Mouse (Mus musculus): ENCODE results near the gene Nfe2l1.
"Not testable (repeated sequence)": the region's sequence is repeated elsewhere in the genome, so short reads cannot be mapped to it uniquely, and the experiment has no call there.

The Nfe2l1 gene

DNA sequence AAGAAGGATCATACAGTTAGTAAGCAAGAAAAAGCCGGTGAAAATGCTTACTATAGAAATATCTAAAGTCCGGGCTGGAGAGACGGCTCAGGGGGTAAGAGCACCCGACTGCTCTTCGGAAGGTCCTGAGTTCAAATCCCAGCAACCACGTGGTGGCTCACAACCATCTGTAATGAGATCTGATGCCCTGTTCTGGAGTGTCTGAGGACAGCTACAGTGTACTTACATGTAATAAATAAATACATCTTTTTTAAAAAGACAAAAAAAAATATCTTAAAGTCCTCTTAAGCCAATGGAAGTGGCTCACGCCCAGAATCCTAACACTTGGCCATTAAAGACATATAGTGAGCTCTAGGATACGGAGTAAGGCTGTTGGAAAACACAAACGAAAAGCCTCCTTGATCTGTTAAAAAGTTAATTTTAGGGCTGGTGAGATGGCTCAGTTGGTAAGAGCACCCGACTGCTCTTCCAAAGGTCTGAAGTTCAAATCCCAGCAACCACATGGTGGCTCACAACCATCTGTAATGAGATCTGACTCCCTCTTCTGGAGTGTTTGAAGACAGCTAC is 51.6 kb downstream of the Nfe2l1 start:
- DNase-seq (ENCODE audit: low spot score): not testable (repeated sequence)

DNA sequence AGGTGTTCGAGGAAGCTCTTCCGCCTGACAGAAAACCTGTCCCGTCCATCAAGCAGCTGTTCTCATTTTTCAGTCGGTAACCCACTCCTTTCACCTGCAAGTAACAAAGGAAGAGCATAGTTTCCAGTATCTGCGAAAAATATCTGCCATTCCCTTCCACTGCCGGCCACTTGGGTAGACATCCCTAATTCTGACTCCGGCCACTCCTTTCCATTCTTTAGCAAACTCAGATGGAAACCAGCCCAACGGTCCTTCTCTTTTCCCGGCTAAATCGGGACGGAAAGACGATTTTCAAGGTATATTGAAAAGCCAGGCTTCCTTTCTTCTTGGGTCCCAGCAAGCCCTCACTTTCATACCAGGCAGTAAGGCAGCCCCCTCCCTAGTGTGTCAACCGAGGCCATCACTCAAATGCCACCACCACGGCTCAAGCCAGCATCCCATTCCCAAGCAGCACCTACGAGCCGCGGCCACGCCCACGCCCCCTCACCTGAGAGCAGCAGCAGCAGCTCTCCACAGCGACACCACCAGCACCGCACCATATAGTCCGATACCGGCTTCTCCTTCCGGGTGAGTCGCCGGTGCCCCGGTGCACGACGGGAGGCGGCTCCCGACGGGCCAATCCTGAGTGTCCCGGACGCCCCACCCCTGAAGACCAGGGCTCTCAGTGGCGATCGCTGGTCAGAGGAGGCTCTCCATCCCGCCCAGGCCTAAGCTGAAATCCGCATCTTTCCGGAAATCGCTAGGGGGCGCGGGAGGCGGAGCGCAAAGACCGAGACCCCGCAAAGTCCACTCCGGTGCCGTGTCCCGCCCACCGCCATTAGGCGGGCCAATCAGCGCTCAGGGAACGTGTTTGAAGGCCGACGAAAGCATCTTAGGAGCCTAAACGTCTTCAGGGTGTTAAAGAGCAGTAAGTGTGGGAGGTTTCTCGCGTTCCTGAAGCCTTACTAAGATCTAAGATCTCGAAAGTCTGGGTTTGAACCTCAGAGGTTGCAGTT is 52.5 kb downstream of the Nfe2l1 start, which contains the start of gene Snx11:
Gene Snx11 (minus strand): TSS at position 592 of the 995 bp plus-strand sequence.
- DNase-seq (ENCODE audit: low spot score): peak; percentile 97

DNA sequence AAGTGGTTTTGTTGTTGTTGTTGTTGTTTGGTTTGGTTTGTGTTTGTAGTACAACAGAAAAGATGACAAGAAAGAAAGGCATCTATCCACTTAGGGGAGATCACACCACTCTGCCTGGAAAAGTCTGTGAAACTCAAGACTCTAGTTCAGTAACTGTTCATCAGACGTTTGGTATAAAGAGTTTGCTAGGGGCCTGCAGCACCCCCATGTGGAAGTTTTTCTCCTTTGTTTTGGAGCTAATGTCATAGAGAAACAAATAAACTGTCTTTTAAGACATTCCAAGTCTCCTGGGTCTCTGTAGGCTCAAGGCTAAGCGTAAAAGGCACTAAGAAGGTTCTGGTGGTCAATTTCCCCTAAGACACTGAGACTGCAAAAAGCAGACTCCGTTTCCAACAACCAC is 53.7 kb downstream of the Nfe2l1 start:
- no peak for DNase-seq (ENCODE audit: low spot score)

DNA sequence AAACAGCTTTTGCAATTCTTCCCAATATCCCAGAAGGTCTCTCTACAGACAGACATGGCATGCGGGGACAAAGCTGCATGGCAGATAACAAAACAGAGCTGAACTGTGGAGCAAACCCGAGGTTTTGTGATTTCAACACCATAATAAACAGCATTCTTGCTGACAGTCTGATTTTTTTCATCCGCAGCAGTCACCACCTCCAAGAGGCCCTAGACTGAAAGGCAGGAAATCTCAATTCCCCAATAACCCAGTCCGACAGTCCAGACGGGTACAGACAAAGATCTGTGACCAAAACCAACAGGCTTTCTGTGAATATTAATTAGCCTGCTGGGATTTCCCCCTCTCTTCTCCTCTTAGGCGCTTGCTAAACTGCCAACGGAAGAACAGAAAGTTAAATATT is 54.1 kb downstream of the Nfe2l1 start:
- DNase-seq (ENCODE audit: low spot score): no peak

DNA sequence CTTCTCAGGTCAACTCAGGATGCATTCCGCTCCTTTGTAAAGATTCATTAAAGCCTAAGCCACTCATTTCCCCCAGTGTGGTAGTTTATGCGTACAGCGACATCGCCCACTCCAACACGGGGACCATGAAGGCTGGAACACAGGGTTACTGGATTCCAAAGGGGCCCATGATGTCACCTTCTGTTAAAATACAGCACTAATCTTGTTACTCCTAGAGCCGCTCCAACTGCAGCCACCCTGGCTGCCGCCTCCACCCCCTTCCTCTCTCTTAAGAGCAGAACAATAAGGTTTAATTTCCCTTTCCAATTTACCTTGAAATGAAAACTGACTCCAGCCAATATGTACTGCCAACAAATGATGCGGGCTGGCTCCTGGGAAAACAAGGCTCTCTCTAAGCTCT is 54.7 kb downstream of the Nfe2l1 start:
- DNase-seq (ENCODE audit: low spot score): no peak

DNA sequence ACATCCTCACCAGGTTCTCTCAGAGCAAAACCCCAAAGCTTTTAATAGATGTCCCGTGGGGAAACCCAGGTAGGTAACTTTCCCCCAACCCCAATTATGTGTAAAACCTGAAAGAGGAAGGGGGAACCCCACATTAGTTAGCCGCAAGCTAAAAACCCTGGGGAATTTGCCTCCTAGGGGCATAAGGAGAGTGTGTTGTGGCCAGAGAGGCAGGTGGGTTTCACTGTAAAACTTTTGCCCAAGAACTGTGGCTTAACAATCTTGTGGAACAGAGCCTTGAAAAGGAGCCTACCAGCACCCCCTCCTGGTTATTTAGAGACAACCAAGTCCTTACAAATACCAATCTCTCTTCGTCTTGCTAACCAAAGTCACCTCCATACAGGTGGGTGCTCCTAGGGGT is 55.2 kb downstream of the Nfe2l1 start:
- DNase-seq (ENCODE audit: low spot score): no peak

DNA sequence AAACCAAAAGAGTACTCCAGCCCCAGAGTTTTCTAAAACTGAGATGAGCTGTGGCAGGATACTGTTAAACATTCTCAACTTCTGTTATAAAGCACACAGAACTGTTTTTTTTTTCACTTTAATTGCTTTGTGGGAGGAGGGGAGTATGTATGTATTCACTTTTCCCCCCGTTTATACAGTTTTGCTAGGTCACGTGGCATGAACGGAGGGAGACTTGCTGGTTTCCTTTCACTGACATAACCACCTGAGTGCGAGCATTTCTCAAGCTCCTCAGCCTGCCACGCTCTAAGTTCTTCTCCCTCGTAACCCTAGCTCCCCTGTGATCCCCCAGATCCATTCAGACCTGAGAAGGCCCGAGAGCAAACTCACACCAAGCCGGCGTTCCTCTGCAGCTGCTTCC is 57.4 kb downstream of the Nfe2l1 start:
- no peak for DNase-seq (ENCODE audit: low spot score)

DNA sequence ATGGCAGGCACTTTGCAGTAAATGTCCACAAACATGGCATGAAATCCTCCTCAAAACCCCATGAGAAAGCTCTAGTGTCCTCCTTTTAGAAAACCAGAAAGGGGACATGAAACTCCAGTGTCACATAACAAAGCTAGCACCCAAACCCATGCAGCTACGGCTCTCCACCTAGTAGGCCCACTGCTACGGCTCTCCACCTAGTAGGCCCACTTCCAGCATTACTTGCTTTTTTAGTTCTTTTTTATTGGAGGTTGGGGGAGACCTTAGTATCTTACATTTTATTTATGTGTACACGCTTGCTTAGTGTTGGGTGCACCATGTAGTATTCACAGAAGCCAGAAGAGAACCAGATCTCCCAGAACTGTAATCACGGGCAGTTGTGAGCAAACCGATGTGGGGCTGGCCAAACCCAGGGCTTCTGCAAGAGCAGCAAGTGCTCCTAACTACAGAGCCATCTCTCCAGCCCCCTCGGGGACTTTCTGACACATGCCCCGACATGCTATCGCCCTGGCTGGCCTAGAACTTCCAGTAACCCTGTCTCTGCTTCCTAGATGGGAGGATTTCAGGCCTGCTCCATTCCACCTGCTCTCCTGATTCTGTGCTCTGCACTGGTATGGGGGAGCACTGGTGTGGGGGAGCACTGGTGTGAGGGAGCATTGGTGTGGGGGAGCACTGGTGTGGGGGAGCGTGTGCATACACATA is 58.3 kb downstream of the Nfe2l1 start:
- no peak for DNase-seq (ENCODE audit: low spot score)

DNA sequence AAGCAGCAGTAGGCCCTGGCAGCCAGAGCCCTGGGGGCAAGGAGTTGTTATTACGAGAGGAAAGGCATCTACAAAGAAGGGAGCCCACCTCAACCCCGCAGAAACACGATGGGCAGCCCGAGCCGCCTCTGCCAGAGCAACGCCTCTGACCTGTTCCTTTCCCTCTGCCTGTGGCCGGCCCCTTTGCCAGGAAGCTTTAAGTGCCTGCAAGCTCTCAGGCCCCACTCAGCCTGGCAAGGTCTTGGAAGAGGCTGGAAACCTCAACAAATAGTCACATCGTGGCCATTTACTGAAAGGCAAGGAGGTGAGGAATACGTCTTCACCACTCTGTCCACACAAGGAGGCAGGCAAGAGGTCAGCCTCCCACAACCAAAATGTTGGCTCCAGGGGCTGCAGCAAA is 61.5 kb downstream of the Nfe2l1 start:
- no peak for DNase-seq (ENCODE audit: low spot score)

Data from c-Kit-positive CD71-positive TER-119-positive erythroid progenitor cells, embryonic 14.5 days (primary cell).